Mouse (Mus musculus) Patski (cell line): ENCODE results near the gene Tlr13. TPM values are rescaled to one million over a fixed set of nuclear protein-coding genes. Genes with fewer than 3 reads are reported as not detected.
"Not testable (repeated sequence)": the region's sequence is repeated elsewhere in the genome, so short reads cannot be mapped to it uniquely, and the experiment has no call there.

Experiments
- ATAC-seq: fragments of 100-300 bp; one replicate; pipeline ENCODE4 v1.8.0; 2021
- CTCF ChIA-PET: fragments of 350-600 bp; sonication (Branson Sonifier 250); formaldehyde crosslinking; loops from one replicate; lab custom pipeline; 2022; ENCODE audit warnings: inconsistent platforms; lab: Charles Lee
- POLR2A ChIA-PET: fragments of 350-600 bp; sonication (Branson Sonifier 250); formaldehyde crosslinking; loops from one replicate; lab custom pipeline; 2022; ENCODE audit warnings: antibody characterized with exemption, inconsistent platforms; lab: Charles Lee
- DNase-seq: peaks from one replicate; pipeline ENCODE4 v3.0.0-alpha.2; 2011; ENCODE audit warnings: low read depth, low spot score
- H3K27me3 ChIP-seq: fragments of 371-371 bp; one replicate; pipeline ENCODE4 v1.5.1; 2021
- CTCF ChIP-seq: fragments of 100-300 bp; IDR thresholded peaks from one replicate; pipeline ENCODE4 v1.5.1; 2021
- in situ Hi-C: fragments of 300-500 bp; cut with MboI; formaldehyde crosslinking; loops from 3 replicates; pipeline ENCODE4 v1.11.1; 2018; ENCODE audit warnings: low pct_unique_long_range_greater_than_20kb, mixed read lengths
- polyA plus RNA-seq: library from polyadenylated mRNA; unstranded; gene quantifications from one replicate; pipeline ENCODE4 v1.2.3, GENCODE M21; 2021

Tlr13 gene
- polyA plus RNA-seq, 1 experiment from 2014 or later: not detected

DNA sequence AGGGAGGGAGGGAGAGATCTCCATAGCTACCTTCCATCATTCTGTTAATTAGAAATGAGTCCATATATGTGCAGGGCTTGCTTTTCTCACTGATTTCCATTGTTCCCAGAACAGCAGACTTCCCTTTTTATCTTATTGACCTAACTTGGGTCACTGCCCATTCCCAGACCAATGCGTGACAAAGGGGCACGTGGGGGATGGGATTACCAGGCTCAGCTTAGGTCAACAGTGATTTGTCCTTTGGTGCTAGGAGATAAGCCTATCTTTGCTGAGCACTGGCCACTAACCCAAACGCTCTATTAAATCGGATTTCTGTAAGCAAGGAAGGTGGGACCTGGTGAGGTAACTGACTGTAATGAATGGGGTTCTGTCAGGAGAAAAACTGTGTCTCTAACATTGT lies 41.3 kb downstream of the Tlr13 start:
- no peak for DNase-seq
- no peak for ATAC-seq
- H3K27me3 ChIP-seq: peaks cover 9% of the 10 kb centered on the region
- POLR2A ChIA-PET: interaction anchor here (2.0 kb wide), 1 partner anchor 20 kb away, joined by 4 read pairs; no protein-coding TSS in a partner anchor
- no peak for TF ChIP-seq CTCF
- in situ Hi-C loops: loop anchor here (25.0 kb wide), 1 partner anchor 1072 kb away; the partner anchor contains the start of gene Magee1
- CTCF ChIA-PET: no interaction called here

DNA sequence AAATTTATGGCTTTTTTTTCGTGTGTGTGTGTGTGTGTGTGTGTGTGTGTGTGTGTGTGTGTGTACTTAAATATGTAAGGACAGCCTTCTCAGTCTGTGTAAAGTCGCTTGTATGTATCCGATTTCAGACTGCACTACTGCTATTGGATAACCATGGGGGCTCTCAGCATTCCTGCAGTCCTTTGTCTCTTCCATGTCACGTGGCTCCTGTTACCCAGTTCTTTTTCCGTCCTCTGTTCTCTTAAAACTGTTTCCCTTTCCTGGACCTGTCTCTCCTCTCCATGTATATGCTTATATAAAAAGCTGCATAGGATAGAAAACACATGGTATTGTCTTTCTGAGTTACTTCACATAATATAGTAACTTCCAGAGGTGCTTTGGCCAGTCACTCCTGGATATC lies 42.7 kb downstream of the Tlr13 start:
- H3K27me3 ChIP-seq: peaks cover 11% of the 10 kb centered on the region
- in situ Hi-C loops: loop anchor here (25.0 kb wide), 1 partner anchor 1073 kb away; the partner anchor contains the start of gene Magee1
- no peak for ATAC-seq
- CTCF ChIA-PET: interaction anchor here (0.8 to 2.2 kb wide), 5 partner anchors 15 to 167 kb away, joined by 3 to 8 read pairs (median 3); no protein-coding TSS in a partner anchor
- TF ChIP-seq CTCF: no peak
- POLR2A ChIA-PET: interaction anchor here (2.0 to 2.2 kb wide), 2 partner anchors 21 to 159 kb away, joined by 4 to 6 read pairs; partner anchors contain the start of gene Atp7a
- no peak for DNase-seq

DNA sequence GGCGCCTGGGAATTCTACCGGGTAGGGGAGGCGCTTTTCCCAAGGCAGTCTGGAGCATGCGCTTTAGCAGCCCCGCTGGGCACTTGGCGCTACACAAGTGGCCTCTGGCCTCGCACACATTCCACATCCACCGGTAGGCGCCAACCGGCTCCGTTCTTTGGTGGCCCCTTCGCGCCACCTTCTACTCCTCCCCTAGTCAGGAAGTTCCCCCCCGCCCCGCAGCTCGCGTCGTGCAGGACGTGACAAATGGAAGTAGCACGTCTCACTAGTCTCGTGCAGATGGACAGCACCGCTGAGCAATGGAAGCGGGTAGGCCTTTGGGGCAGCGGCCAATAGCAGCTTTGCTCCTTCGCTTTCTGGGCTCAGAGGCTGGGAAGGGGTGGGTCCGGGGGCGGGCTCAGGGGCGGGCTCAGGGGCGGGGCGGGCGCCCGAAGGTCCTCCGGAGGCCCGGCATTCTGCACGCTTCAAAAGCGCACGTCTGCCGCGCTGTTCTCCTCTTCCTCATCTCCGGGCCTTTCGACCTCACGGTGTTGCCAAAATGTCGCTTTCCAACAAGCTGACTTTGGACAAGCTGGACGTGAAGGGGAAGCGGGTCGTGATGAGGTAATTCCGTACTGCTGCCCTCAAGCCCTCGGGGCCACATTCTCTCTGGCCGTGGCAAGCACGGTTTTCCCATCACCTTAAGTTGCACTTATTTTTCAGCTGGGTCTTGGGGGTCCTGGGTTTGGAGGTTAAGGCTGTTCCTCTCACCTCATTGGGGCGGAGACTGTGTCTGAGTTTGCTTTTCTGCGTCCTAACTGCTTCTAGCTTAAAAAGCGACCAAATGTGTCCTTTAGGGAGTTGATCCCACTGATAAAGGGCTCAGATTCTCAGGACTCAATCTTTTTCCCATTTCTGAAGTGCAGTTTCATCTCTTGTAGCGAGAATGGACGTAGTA lies 44.0 kb downstream of the Tlr13 start, which contains the start of gene Pgk1:
TSS of gene Pgk1 (plus strand) at position 388 of the 937 bp plus-strand sequence.
- DNase-seq (peak; percentile 62), ATAC-seq (peak; percentile 98)
- H3K27me3 ChIP-seq: peaks cover 9% of the 10 kb centered on the region
- ChIA-PET CTCF (interaction anchor here (1.1 to 2.2 kb wide), 4 partner anchors 16 to 168 kb away, joined by 3 to 8 read pairs (median 3); partner anchors contain the start of gene Atp7a), POLR2A (interaction anchor here (0.5 to 2.2 kb wide), 4 partner anchors 139 to 171 kb away, joined by 3 to 6 read pairs (median 4); partner anchors contain the start of genes Atp7a and Cox7b)
- in situ Hi-C loops: loop anchor here (25.0 kb wide), 1 partner anchor 1075 kb away; the partner anchor contains the start of gene Magee1
- no peak for TF ChIP-seq CTCF

DNA sequence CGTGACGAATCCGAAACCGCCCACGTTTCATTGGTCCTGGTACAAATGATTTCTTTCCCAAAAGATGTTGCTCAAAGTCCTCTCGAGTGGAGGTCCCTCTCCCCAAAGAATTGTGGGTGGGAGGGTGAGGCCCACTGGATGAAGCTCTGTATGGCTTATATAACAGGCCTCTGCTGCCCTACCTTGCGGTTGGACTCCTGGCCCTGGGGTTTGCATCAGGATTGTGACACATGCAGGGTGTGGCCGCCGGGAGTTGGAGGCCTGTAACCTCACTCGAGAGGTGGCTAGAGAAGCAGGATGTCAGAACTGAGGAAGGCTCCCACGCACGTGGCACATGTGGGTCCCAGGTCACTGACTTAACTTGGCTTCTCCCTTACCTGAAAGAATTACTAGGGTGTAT lies 44.7 kb downstream of the Tlr13 start:
- TF ChIP-seq CTCF: no peak
- in situ Hi-C loops: loop anchor here (25.0 kb wide), 1 partner anchor 1075 kb away; the partner anchor contains the start of gene Magee1
- ATAC-seq (no peak), DNase-seq (no peak)
- ChIA-PET POLR2A (interaction anchor here (0.6 to 2.2 kb wide), 3 partner anchors 157 to 172 kb away, joined by 3 to 6 read pairs (median 6); partner anchors contain the start of genes Atp7a and Cox7b), CTCF (interaction anchor here (1.4 to 2.2 kb wide), 2 partner anchors 17 to 161 kb away, joined by 3 to 8 read pairs; partner anchors contain the start of gene Atp7a)
- peaks cover 9% of the 10 kb centered on the region for H3K27me3 ChIP-seq

DNA sequence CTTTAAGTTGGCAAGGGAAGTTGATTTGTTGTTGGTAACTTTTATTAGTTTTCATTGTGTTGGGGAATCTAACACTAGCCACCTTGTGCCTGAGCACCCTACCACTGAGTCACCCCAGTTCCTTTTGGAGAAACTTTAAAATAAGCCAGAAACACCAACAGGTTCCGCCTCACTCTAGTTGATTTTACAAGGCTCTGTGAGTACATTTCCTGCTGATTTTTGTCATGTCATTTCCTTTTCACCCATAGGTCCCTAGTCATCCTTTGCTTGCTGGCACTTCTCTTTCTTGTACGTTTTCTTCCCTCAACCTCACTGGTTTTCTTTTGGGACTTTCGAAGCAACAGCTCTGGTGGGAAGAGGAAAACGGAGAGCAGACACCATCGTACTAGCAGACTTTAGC lies 46.4 kb downstream of the Tlr13 start:
- CTCF ChIA-PET: no interaction called here
- DNase-seq (no peak), ATAC-seq (no peak)
- H3K27me3 ChIP-seq: peaks cover 9% of the 10 kb centered on the region
- in situ Hi-C loops: loop anchor here (25.0 kb wide), 1 partner anchor 1077 kb away; the partner anchor contains the start of gene Magee1
- TF ChIP-seq CTCF: no peak
- POLR2A ChIA-PET: no interaction called here

DNA sequence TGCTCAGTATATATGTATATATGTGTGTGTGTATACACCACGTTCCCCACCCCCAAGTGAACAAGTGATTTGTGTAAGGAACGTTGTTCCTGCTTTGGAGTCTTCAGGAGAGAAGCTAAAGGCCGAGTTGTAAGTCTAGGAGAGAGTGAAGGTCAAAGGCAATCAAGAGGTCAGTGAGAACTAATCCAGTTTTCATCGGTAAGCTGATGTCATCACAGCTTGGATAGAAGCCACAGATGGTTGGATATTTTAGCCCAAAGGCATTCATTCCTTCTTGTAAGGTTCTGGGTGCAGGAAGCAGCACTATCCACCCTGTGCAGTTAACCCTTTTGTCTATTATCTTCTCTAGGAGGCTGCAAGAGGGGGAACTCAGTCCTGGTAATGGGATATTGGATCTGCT lies 47.1 kb downstream of the Tlr13 start:
- ATAC-seq (no peak), DNase-seq (no peak)
- ChIA-PET POLR2A (no interaction called here), CTCF (no interaction called here)
- peaks cover 9% of the 10 kb centered on the region for H3K27me3 ChIP-seq
- TF ChIP-seq CTCF: no peak
- in situ Hi-C loops: loop anchor here (10.0 to 25.0 kb wide), 2 partner anchors 175 to 1078 kb away; partner anchors contain the start of genes Cox7b, Magee1 and Magt1

DNA sequence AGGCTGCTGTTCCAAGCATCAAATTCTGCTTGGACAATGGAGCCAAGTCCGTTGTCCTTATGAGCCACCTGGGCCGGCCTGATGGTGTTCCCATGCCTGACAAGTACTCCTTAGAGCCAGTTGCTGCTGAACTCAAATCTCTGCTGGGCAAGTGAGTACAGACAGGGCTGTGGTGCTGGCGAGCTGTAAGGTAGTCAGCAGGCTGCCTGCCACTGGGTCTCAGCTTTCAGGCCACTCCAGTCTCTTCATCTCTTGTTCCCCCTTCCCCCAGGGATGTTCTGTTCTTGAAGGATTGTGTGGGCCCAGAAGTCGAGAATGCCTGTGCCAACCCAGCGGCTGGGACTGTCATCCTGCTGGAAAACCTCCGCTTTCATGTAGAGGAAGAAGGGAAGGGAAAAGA lies 51.4 kb downstream of the Tlr13 start:
- H3K27me3 ChIP-seq, CTCF ChIA-PET, ATAC-seq, DNase-seq: not testable (repeated sequence)
- POLR2A ChIA-PET: interaction anchor here (0.7 kb wide), 1 partner anchor 23 kb away, joined by 5 read pairs; no protein-coding TSS in a partner anchor
- in situ Hi-C loops: loop anchor here (10.0 to 25.0 kb wide), 2 partner anchors 180 to 1082 kb away; partner anchors contain the start of genes Cox7b, Magee1 and Magt1

DNA sequence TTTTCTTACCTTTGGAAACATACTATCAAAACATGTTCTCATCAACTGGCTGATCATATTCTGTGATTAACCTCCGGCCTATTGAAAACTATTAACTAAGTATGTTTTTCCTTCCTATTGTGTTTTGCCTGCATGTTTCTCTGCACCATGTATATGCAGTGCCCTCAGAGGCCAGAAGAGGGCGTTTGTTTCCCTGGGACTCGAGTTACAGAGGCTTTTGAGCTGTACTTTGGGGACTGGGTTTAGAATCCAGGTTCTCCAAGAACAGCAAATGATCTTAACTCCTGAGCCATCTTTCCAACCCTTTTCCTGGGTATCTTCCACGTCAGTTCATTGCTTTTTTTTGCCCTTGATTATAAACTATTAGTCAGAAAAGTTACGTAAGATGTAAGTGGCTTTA lies 54.3 kb downstream of the Tlr13 start:
- DNase-seq (no peak), ATAC-seq (no peak)
- no peaks in the 10 kb centered on the region for H3K27me3 ChIP-seq
- in situ Hi-C loops: loop anchor here (10.0 to 25.0 kb wide), 2 partner anchors 183 to 1085 kb away; partner anchors contain the start of genes Cox7b, Magee1 and Magt1
- peak; percentile 63 for TF ChIP-seq CTCF
- ChIA-PET POLR2A (no interaction called here), CTCF (no interaction called here)

DNA sequence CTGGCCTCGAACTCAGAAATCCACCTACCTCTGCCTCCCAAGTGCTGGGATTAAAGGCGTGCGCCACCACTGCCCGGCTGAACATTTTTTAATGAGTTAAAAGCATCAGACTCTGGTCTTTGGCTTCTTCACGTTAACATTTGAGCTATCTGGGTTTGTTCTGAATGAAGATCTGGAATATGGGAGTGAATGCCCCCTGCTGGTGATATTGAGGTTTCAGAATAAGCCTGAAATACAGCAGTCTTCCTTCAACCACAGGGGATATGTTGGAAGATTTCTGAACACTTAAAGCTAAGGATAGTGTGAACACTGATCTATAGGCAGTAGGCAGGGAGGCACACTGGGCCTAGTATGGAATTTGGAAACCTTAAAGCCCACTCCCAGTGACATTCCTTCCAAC lies 55.9 kb downstream of the Tlr13 start:
- DNase-seq (no peak), ATAC-seq (no peak)
- in situ Hi-C loops: loop anchor here (10.0 to 25.0 kb wide), 2 partner anchors 184 to 1087 kb away; partner anchors contain the start of genes Cox7b, Magee1 and Magt1
- POLR2A ChIA-PET: no interaction called here
- CTCF ChIA-PET: interaction anchor here (0.8 kb wide), 1 partner anchor 12 kb away, joined by 3 read pairs; no protein-coding TSS in a partner anchor
- TF ChIP-seq CTCF: peak; percentile 26
- H3K27me3 ChIP-seq: no peaks in the 10 kb centered on the region

DNA sequence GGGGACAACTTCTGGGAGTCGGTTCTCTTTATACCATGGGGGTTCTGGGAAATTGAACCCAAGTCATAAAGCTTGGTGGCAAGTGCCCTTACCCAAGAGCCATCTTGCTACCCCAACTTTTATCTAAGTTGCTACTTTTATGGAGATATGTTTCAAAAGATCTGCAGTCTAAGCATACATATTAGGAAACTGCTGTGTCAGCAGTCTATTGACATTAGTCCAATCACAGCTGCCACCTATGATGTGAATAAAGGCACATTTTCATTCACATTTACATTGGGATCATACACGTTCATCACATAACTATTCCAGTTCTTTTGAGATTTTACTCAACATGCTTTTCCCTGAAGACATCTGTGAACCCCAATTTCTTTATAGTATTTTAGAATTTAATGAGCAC lies 66.1 kb downstream of the Tlr13 start:
- ATAC-seq (no peak), DNase-seq (no peak)
- TF ChIP-seq CTCF: no peak
- ChIA-PET CTCF (no interaction called here), POLR2A (no interaction called here)
- in situ Hi-C loops: no loop called here
- H3K27me3 ChIP-seq: peaks cover 2% of the 10 kb centered on the region

Other genes starting within 250 kb of the Tlr13 start
- 76.6 TPM for gene Atrx, start 213.8 kb upstream of the Tlr13 start, polyA plus RNA-seq
- 64.4 TPM for gene Magt1, start 131.3 kb upstream of the Tlr13 start, polyA plus RNA-seq
- 1,256 TPM for gene Cox7b, start 127.5 kb upstream of the Tlr13 start, polyA plus RNA-seq
- 19.9 TPM for gene Atp7a, start 115.9 kb upstream of the Tlr13 start, polyA plus RNA-seq
- 720 TPM for gene Pgk1, start 43.9 kb downstream of the Tlr13 start, polyA plus RNA-seq
- gene Taf9b, start 78.0 kb downstream of the Tlr13 start, polyA plus RNA-seq: 4.8 TPM
- gene Fnd3c2, start 112.2 kb downstream of the Tlr13 start, polyA plus RNA-seq: not detected